Mouse (Mus musculus) kidney, embryonic 16.5 days (tissue): ENCODE measurements around the gene Cdk8. TPM values are rescaled to one million over a fixed set of nuclear protein-coding genes. Genes with fewer than 3 reads are reported as not detected.

Source experiments
- ATAC-seq: fragments of 200-750 bp; cut with Nextera tagmentation; 2 replicates; pipeline ENCODE4 v1.8.0; 2017; ENCODE audit warnings: moderate TSS enrichment; ENCODE audit not compliant: low FRiP score, low TSS enrichment
- H3K27ac ChIP-seq: fragments of 300-500 bp; sonication (generic); 2 replicates; pipeline ENCODE4 v1.5.1; 2014; ENCODE audit warnings: low read length
- H3K27me3 ChIP-seq: fragments of 300-500 bp; sonication (generic); 2 replicates; pipeline ENCODE4 v1.6.1; 2014; ENCODE audit warnings: low read length, control low read depth, mixed read lengths; ENCODE audit not compliant: insufficient read depth
- H3K36me3 ChIP-seq: fragments of 300-500 bp; sonication (generic); 2 replicates; pipeline ENCODE4 v1.6.1; 2014; ENCODE audit warnings: low read length, control low read depth, mixed read lengths; ENCODE audit not compliant: insufficient read depth
- H3K4me1 ChIP-seq: fragments of 300-500 bp; sonication (generic); 2 replicates; pipeline ENCODE4 v1.6.1; 2014; ENCODE audit warnings: low read length, control low read depth, mixed read lengths; ENCODE audit not compliant: insufficient read depth
- H3K4me2 ChIP-seq: fragments of 300-500 bp; sonication (generic); replicated peaks from 2 replicates; pipeline ENCODE4 v1.6.1; 2014; ENCODE audit warnings: low read depth, low read length
- H3K4me3 ChIP-seq: fragments of 300-500 bp; sonication (generic); 2 replicates; pipeline ENCODE4 v1.5.1; 2014; ENCODE audit warnings: mild to moderate bottlenecking, low read length
- H3K9ac ChIP-seq: fragments of 300-500 bp; sonication (generic); replicated peaks from 2 replicates; pipeline ENCODE4 v1.6.1; 2014; ENCODE audit warnings: low read length
- H3K9me3 ChIP-seq: fragments of 300-500 bp; sonication (generic); 2 replicates; pipeline ENCODE4 v1.6.1; 2016; ENCODE audit warnings: low read length, control low read depth
- WGBS: fragments of 180-500 bp; shearing (Covaris S2); extraction: QIAGEN DNeasy Blood & Tissue Kit; methylation state at CpG from one replicate; pipeline ENCODE4 v1.1.7; 2014; 5-methylcytosine and 5-hydroxymethylcytosine counted together
- polyA plus RNA-seq: library from polyadenylated mRNA; unstranded; fragments of >200 nt; fragmentation: Nextera tagmentation; extraction: Ambion mirVana; gene quantifications from 2 replicates; pipeline ENCODE4 v1.2.1, GENCODE M21; 2015

The Cdk8 gene
- polyA plus RNA-seq, 1 experiment from 2014 or later = 11.4 TPM

DNA sequence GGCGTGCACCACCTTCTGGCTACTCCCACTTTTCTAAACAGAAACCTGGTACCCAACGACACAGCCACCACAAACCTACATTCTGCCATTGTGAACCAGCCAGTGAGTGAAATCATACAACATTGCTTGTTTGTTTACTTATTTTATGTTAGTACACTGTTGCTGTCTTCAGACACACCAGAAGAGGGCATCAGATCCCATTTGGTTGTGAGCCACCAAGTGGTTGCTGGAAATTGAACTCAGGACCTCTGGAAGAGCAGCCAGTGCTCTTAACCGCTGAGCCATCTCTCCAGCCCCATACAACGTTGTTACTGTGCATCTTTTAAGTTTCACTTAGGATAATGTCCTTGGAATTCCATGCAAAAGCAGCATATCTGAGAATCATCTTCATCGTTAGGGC, 98.5 kb downstream of the Cdk8 start:
- WGBS = 82% methylated on average over 5 of the region's 5 CpGs
- no peak overlapping the region for H3K4me2 ChIP-seq
- no peak overlapping the region for H3K9ac ChIP-seq
- H3K36me3 ChIP-seq = no peaks in the 10 kb centered on the region
- no peaks in the 10 kb centered on the region for H3K9me3 ChIP-seq
- H3K4me3 ChIP-seq = no peak overlapping the region
- no peak for ATAC-seq
- no peak overlapping the region for H3K27ac ChIP-seq
- H3K27me3 ChIP-seq = no peaks in the 10 kb centered on the region
- H3K4me1 ChIP-seq = no peaks in the 10 kb centered on the region

DNA sequence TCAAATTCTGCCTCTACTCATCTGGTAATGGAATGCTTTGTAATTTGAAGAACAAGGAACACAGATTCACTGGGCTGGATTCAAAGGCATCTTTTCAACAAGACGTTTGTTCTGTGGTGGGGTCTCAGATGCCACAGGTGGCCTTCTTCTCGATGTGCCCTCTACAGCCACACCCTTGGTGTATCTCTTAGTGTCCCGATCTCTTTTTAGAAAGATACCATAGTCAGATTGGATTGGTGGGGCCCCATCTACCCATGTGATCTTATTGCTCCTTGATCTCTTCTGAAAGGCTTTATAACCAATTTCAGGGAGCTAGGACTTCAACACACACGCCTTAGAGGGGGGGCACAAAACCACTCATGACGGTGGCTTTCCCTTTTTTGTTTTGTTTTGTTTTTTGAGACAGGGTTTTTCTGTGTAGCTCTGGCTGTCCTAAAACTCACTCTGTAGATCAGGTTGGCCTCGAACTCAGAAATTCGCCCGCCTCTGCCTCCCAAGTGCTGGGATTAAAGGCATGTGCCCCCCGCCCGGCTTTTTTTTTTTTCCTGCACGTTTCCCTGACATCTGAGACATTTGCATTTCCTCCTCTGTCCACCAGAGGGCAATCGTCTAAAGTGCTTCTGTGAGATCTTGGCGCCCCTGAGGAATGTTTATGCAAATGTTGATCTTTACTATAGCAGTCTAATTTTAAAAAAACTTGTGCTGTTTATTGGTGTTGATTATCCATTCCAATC, 99.2 kb downstream of the Cdk8 start:
- no peak for ATAC-seq
- H3K4me3 ChIP-seq = no peak overlapping the region
- no peaks in the 10 kb centered on the region for H3K4me1 ChIP-seq
- H3K36me3 ChIP-seq = no peaks in the 10 kb centered on the region
- no peak overlapping the region for H3K9ac ChIP-seq
- no peaks in the 10 kb centered on the region for H3K9me3 ChIP-seq
- H3K4me2 ChIP-seq = no peak overlapping the region
- no peaks in the 10 kb centered on the region for H3K27me3 ChIP-seq
- no peak overlapping the region for H3K27ac ChIP-seq
- WGBS = 37% methylated on average over 13 of the region's 13 CpGs

DNA sequence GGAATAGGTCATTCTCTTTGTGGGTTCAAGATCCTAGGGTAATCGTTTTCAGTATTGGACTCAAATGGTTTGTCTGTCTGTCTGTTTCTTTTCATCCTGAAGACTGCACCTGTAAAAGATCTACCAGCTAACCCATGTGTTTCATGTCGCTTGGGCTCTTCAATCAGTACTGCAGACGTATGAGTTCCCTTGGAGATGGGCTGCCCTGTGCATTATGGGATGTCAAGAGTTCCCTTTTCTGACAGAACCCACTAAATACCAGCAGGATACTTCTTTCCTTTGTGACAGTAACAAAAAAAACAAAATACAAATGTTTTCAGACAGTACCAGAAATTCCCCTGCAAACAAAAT, 99.7 kb downstream of the Cdk8 start:
- no peak overlapping the region for H3K9ac ChIP-seq
- H3K36me3 ChIP-seq = no peaks in the 10 kb centered on the region
- WGBS = 40% methylated on average over 3 of the region's 3 CpGs
- H3K4me2 ChIP-seq = no peak overlapping the region
- H3K9me3 ChIP-seq = no peaks in the 10 kb centered on the region
- ATAC-seq = no peak
- no peak overlapping the region for H3K27ac ChIP-seq
- no peaks in the 10 kb centered on the region for H3K4me1 ChIP-seq
- H3K4me3 ChIP-seq = no peak overlapping the region
- no peaks in the 10 kb centered on the region for H3K27me3 ChIP-seq

DNA sequence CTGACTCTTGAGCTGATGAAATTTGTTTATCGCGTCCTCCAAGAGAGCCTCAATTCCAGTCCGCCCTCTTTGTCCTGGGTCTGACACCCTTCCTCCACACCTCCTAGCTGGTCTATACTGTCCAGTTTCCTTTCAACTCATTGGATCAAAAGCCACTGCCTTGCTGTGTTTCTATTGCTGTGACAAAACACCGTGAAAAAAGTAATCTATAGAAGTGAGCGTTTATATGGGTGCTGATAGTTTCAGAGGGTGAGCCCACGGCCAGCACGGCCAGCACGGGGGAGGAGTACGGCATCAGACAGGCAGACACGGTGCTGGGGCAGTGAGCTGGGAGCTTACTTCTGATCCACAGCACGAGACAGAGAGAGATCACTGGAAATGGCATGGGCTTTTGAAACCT, 100.1 kb downstream of the Cdk8 start:
- Histone ChIP-seq H3K4me3 (no peak overlapping the region), H3K36me3 (no peaks in the 10 kb centered on the region), H3K4me2 (no peak overlapping the region), H3K27ac (no peak overlapping the region), H3K4me1 (no peaks in the 10 kb centered on the region), H3K27me3 (no peaks in the 10 kb centered on the region), H3K9me3 (no peaks in the 10 kb centered on the region), H3K9ac (no peak overlapping the region)
- no peak for ATAC-seq
- 61% methylated on average over 11 of the region's 11 CpGs for WGBS

DNA sequence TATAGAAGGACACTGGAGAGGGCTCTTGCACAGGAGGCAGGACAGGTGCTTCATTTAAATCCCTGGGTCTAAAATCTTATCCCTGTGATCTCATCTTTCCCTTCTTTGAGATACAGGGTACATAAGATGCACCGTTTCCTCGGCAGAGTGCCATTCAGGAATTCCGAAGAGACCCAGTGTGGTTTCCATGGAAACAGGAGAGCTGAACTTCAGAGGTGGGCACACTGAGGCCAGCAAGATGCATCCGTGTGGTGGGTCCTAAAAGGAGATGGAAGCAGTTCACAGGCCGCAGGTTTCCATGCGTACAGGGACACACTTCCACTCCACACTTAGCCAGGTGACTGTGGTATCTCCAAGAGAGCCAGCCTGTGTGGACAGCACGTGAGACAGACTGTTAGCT, 101.5 kb downstream of the Cdk8 start:
- WGBS = 67% methylated on average over 7 of the region's 7 CpGs
- ATAC-seq = no peak
- H3K9me3 ChIP-seq = no peaks in the 10 kb centered on the region
- H3K9ac ChIP-seq = no peak overlapping the region
- no peak overlapping the region for H3K4me3 ChIP-seq
- H3K36me3 ChIP-seq = no peaks in the 10 kb centered on the region
- H3K4me2 ChIP-seq = no peak overlapping the region
- H3K4me1 ChIP-seq = no peaks in the 10 kb centered on the region
- no peaks in the 10 kb centered on the region for H3K27me3 ChIP-seq
- H3K27ac ChIP-seq = no peak overlapping the region

DNA sequence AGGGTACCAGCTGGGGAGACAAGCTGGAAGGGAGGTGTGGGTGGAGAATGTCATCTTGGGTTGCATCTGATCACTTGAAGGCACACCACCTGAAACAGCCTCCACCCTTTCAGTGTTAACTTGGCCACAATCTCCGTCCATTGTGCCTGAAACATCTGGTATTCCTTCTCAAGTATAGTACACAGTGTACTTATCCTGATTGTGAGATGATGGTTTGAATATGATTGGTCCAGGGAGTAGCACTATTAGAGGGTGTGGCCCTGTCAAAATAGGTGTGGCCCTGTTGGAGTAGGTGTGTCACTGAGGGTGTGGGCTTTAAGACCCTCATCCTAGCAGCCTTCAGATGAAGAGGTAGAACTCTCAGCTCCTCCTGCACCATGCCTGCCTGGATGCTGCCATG, 103.4 kb downstream of the Cdk8 start:
- Histone ChIP-seq H3K27me3 (no peaks in the 10 kb centered on the region), H3K9me3 (no peaks in the 10 kb centered on the region), H3K4me1 (no peaks in the 10 kb centered on the region), H3K4me3 (no peak overlapping the region), H3K36me3 (no peaks in the 10 kb centered on the region), H3K9ac (no peak overlapping the region), H3K27ac (no peak overlapping the region), H3K4me2 (no peak overlapping the region)
- whole genome bisulfite sequencing = 74% methylated on average over 1 of the region's 1 CpGs
- ATAC-seq = no peak

DNA sequence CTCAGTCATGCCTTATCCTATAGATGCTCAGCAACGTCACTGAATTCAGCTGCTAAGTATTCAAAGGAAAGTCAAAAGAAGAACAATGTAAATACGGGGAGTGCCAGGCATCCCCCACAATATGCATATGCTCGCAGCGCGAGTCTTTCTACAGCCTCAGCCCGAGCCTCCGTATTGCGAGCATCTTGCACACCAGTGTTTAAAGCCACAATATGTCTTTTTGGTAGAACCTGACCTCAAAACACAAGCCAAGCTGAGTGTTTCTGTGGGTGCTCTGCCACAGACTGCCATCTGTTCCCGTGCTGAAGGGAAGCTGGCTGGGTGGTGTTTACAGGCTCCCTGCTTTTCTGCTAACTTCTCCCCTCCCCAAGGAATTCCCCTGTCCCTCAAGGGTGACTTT, 107.0 kb downstream of the Cdk8 start:
- no peaks in the 10 kb centered on the region for H3K4me1 ChIP-seq
- ATAC-seq = no peak
- H3K9me3 ChIP-seq = no peaks in the 10 kb centered on the region
- H3K4me3 ChIP-seq = no peak overlapping the region
- H3K9ac ChIP-seq = no peak overlapping the region
- no peaks in the 10 kb centered on the region for H3K36me3 ChIP-seq
- no peak overlapping the region for H3K4me2 ChIP-seq
- no peaks in the 10 kb centered on the region for H3K27me3 ChIP-seq
- no peak overlapping the region for H3K27ac ChIP-seq
- WGBS = 64% methylated on average over 9 of the region's 9 CpGs

DNA sequence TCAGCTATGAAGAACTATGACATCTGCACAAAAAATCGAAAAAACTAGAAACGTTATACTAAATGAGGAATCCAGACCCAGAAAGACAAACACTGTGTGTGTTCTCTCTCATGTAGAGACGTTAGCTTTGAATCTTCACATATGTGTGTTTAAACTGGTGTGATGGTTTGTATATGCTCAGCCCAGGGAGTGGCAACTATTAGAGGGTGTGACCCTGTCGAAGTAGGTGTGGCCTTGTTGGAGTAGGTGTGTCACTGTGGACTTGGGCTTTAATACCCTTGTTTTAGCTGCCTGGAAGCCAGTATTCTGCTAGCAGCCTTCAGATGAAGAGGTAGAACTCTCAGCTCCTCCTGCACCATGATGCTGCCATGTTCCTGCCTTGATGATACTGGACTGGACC, 109.0 kb downstream of the Cdk8 start:
- Histone ChIP-seq H3K9me3 (no peaks in the 10 kb centered on the region), H3K4me3 (no peak overlapping the region), H3K4me1 (no peaks in the 10 kb centered on the region), H3K27me3 (no peaks in the 10 kb centered on the region), H3K27ac (no peak overlapping the region), H3K36me3 (no peaks in the 10 kb centered on the region), H3K4me2 (no peak overlapping the region), H3K9ac (no peak overlapping the region)
- 89% methylated on average over 4 of the region's 4 CpGs for WGBS
- no peak for ATAC-seq

DNA sequence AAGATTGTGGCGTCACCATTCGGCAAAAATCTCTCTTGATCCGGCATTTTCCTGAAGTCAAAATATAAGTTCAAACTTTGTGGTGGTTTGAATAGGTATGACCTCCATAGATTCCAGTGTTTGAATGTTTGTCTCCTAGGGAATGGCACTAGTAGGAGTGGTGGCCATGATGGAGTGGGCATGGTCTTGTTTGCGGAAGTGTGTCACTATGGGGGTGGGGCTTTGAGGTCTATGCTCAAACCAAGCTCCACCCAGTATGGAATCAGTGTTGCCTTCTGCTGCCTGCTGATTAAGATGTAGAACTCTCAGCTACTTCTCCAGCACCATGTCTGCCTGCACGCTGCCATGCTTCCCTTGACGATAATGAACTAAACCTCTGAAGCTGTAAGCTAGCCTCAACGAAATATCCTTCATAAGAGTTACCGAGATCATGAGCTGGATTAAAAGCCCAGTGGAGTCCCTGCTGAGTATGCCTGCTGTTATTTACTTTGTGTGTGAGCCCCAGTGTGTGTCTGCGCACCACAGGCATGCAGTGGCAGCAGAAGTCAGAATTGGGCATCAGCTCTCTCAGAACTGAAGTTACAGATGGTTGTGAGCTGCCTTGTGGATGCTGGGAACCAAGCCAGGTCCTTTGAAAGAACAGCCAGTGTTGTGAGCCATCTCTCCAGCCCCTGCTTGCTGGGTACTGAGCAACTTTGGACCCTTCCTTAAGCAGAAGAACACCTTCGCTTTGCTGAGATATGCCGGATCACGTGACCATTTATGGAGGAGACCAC, 114.1 kb downstream of the Cdk8 start:
- no peaks in the 10 kb centered on the region for H3K4me1 ChIP-seq
- no peaks in the 10 kb centered on the region for H3K36me3 ChIP-seq
- 93% methylated on average over 12 of the region's 12 CpGs for WGBS
- H3K9me3 ChIP-seq = no peaks in the 10 kb centered on the region
- no peak overlapping the region for H3K4me2 ChIP-seq
- no peaks in the 10 kb centered on the region for H3K27me3 ChIP-seq
- no peak overlapping the region for H3K9ac ChIP-seq
- no peak overlapping the region for H3K27ac ChIP-seq
- ATAC-seq = no peak
- no peak overlapping the region for H3K4me3 ChIP-seq

DNA sequence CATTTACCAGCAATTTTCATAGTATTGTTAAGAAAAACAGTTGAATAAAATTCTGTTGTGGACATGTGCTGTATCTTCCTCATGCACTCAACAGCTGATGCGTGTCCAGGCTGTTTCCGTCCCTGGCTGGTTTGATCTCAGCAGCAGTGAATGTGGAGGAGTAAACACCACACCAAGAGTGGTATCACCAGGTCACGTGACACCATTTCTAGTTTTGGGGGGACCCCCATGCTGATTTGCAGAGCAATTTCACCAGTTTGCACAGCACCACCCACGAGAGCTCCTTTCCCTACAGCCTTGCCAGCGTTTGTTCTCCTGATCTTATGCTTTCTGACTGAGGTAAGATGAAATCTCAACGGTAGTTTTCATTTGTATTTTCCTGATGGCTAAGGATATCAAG, 116.1 kb downstream of the Cdk8 start:
- H3K4me3 ChIP-seq = no peak overlapping the region
- no peaks in the 10 kb centered on the region for H3K27me3 ChIP-seq
- WGBS = 55% methylated on average over 6 of the region's 6 CpGs
- no peak overlapping the region for H3K27ac ChIP-seq
- no peak overlapping the region for H3K4me2 ChIP-seq
- H3K36me3 ChIP-seq = no peaks in the 10 kb centered on the region
- H3K9me3 ChIP-seq = no peaks in the 10 kb centered on the region
- no peak overlapping the region for H3K9ac ChIP-seq
- H3K4me1 ChIP-seq = no peaks in the 10 kb centered on the region
- ATAC-seq = no peak
